10 mouse cellular contexts compared by ENCODE assay signal in the genomic region with DNA sequence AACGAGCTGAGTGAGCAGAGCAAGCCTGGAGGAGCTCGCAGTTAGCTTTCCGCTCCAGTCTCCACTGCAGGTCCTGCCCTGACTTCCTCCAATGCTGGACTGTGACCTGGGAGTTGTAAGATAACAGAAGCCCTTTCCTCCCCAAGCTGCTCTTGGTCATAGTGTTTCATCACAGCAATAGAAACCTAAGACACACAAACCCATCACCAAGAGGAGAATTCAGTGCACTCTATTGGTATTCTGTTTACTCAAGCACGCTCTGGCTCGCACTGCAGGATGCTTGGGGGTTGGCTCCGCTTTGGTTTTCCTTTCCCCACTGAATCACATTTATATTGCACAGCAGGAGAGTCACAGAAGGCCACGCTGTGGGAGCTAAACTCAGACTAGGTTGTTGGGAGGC. TPM values are rescaled to one million over a fixed set of nuclear protein-coding genes. Genes with fewer than 3 reads are reported as not detected.
DNase-seq lines count a peak whose midpoint lies in the region; ATAC-seq and TF ChIP-seq lines count a peak whose summit lies in the region.
"Had no signal": no experiment of that assay in that cellular context is flagged by ENCODE, and none has a peak within 500 bp of the region (broad histone marks: within the 10 kb centered on the region; RNA-seq: fewer than 3 reads in every experiment).

No protein-coding gene starts in this region.

- peaks cover 32% of the 10 kb centered on the region for H3K4me1 ChIP-seq in midbrain, embryonic 13.5 days (replicated peaks)
- peaks cover 23% of the 10 kb centered on the region for H3K4me1 ChIP-seq in midbrain, embryonic 15.5 days
- H3K4me1 ChIP-seq in kidney, embryonic 15.5 days = peaks cover 22% of the 10 kb centered on the region
- H3K4me1 ChIP-seq in thymus, adult 2 months (replicated peaks; ENCODE audit: control insufficient read depth, insufficient read depth, low read length) = peaks cover 12% of the 10 kb centered on the region

- peak; percentile 42 for DNase-seq in cerebellum, adult 9-10 months
- DNase-seq in mesoderm, embryonic 11.5 days (ENCODE audit: low read depth, low spot score) = peak; percentile 1
- DNase-seq in thymus, adult 2 months = no peak
- DNase-seq in thymus, postnatal 0 days (ENCODE audit: low spot score) = no peak
- DNase-seq: thymus, adult 18-20 months had no signal

- no peaks in the 10 kb centered on the region for H3K27me3 ChIP-seq in midbrain, embryonic 13.5 days
- no peaks in the 10 kb centered on the region for H3K27me3 ChIP-seq in midbrain, embryonic 15.5 days (replicated peaks)
- H3K27me3 ChIP-seq in kidney, embryonic 15.5 days = no peaks in the 10 kb centered on the region
- H3K27me3 ChIP-seq in thymus, adult 2 months (ENCODE audit: control insufficient read depth, insufficient read depth, low read length) = no peaks in the 10 kb centered on the region

- H3K27ac ChIP-seq in midbrain, embryonic 13.5 days = no peak overlapping the region
- H3K27ac ChIP-seq in midbrain, embryonic 15.5 days = no peak overlapping the region
- no peak overlapping the region; the same call in 1 of the 2 replicates for H3K27ac ChIP-seq in kidney, embryonic 15.5 days
- H3K27ac ChIP-seq in thymus, adult 2 months (ENCODE audit: control insufficient read depth, insufficient read depth, low read length) = no peak overlapping the region
- H3K27ac ChIP-seq: layer of hippocampus, adult 2 months; macrophage had no signal

- WGBS in midbrain, embryonic 13.5 days = 27% methylated on average over 7 of the region's 7 CpGs
- WGBS in midbrain, embryonic 15.5 days = 35% methylated on average over 7 of the region's 7 CpGs
- WGBS in kidney, embryonic 15.5 days = 19% methylated on average over 7 of the region's 7 CpGs
- WGBS in thymus, adult 2 months = 82% methylated on average over 7 of the region's 7 CpGs

- H3K9me3 ChIP-seq in midbrain, embryonic 13.5 days = no peaks in the 10 kb centered on the region
- H3K9me3 ChIP-seq in midbrain, embryonic 15.5 days = no peaks in the 10 kb centered on the region
- no peaks in the 10 kb centered on the region for H3K9me3 ChIP-seq in kidney, embryonic 15.5 days (replicated peaks)

- no peak for ATAC-seq in midbrain, embryonic 13.5 days
- no peak for ATAC-seq in midbrain, embryonic 15.5 days (replicated peaks)
- 0 out of 2 replicates have a peak, but pooled peaks have one; percentile 9 for ATAC-seq in kidney, embryonic 15.5 days (replicated peaks; ENCODE audit: low FRiP score)

- no peak overlapping the region for H3K4me3 ChIP-seq in midbrain, embryonic 13.5 days (replicated peaks)
- H3K4me3 ChIP-seq in midbrain, embryonic 15.5 days = no peak overlapping the region
- H3K4me3 ChIP-seq in kidney, embryonic 15.5 days (replicated peaks) = no peak overlapping the region
- no peak overlapping the region for H3K4me3 ChIP-seq in thymus, adult 2 months (ENCODE audit: control insufficient read depth, insufficient read depth, low read length)
- H3K4me3 ChIP-seq: layer of hippocampus, adult 2 months had no signal

- 0 out of 2 replicates have a peak overlapping the region, but pooled peaks have one; percentile 28 for H3K9ac ChIP-seq in midbrain, embryonic 13.5 days (replicated peaks)
- no peak overlapping the region for H3K9ac ChIP-seq in midbrain, embryonic 15.5 days
- H3K9ac ChIP-seq in kidney, embryonic 15.5 days = no peak overlapping the region

- H3K4me2 ChIP-seq in midbrain, embryonic 13.5 days (replicated peaks) = no peak overlapping the region
- no peak overlapping the region for H3K4me2 ChIP-seq in midbrain, embryonic 15.5 days
- H3K4me2 ChIP-seq in kidney, embryonic 15.5 days = peak overlapping the region; percentile 10; the same call in 1 of the 2 replicates

- no peaks in the 10 kb centered on the region for H3K36me3 ChIP-seq in midbrain, embryonic 13.5 days
- H3K36me3 ChIP-seq in midbrain, embryonic 15.5 days (replicated peaks) = no peaks in the 10 kb centered on the region
- no peaks in the 10 kb centered on the region for H3K36me3 ChIP-seq in kidney, embryonic 15.5 days
- H3K36me3 ChIP-seq in thymus, adult 2 months (ENCODE audit: control insufficient read depth, insufficient read depth, low read length) = no peaks in the 10 kb centered on the region

- no peak for TF ChIP-seq POLR2A in thymus, adult 2 months (IDR thresholded peaks at IDR 0.05; ENCODE audit: control insufficient read depth, extremely low read depth, insufficient read depth, low read length, poor library complexity)

- TF ChIP-seq CTCF in thymus, adult 2 months (IDR thresholded peaks at IDR 0.05; ENCODE audit: borderline replicate concordance, control insufficient read depth, extremely low read depth, insufficient read depth, low read length, poor library complexity) = no peak

RNA-seq across cellular contexts. Expression of a gene that starts 3.2 kb away (rescaled TPM):
- polyA plus RNA-seq in midbrain, embryonic 13.5 days (2015; fragmentation: Nextera tagmentation; extraction: Ambion mirVana) = 36.5 and 42.5 TPM in 2 replicates
- polyA plus RNA-seq in midbrain, embryonic 15.5 days (2015; fragmentation: Nextera tagmentation; extraction: Ambion mirVana) = 33.4 and 34.7 TPM in 2 replicates
- polyA plus RNA-seq in kidney, embryonic 15.5 days (2015; fragmentation: Nextera tagmentation; extraction: Ambion mirVana) = 52.3 and 57.0 TPM in 2 replicates
- 7.0 and 8.7 TPM in 2 replicates for polyA plus RNA-seq in thymus, adult 2 months (2012; rRNA removed)
- 65.3 and 66.1 TPM in 2 replicates for polyA plus RNA-seq in thymus, postnatal 0 days (2015; fragmentation: Nextera tagmentation; extraction: Ambion mirVana)

Comparison
In these comparisons a context has a peak if more than half of its experiments do, and no peak if none do; other contexts are left out.
1. DNase-seq: peak in cerebellum, adult 9-10 months (single experiment) and mesoderm, embryonic 11.5 days (single experiment); none in thymus, adult 2 months (single experiment) and thymus, postnatal 0 days (single experiment).